Mouse (Mus musculus) hindbrain, postnatal 0 days (tissue): ENCODE results near the gene G6pc2. TPM values are rescaled to one million over a fixed set of nuclear protein-coding genes. Genes with fewer than 3 reads are reported as not detected.

Experiments
- ATAC-seq: fragments of 200-750 bp; cut with Nextera tagmentation; 2 replicates; pipeline ENCODE4 v1.8.0; 2017; ENCODE audit warnings: mild to moderate bottlenecking, moderate TSS enrichment, moderate library complexity
- DNase-seq: peaks from one replicate; pipeline ENCODE4 v3.0.0-alpha.2; 2015; ENCODE audit warnings: low spot score
- H3K27ac ChIP-seq: fragments of 300-500 bp; sonication (generic); 2 replicates; pipeline ENCODE4 v1.5.1; 2014; ENCODE audit warnings: mild to moderate bottlenecking
- H3K27me3 ChIP-seq: fragments of 300-500 bp; sonication (generic); 2 replicates; pipeline ENCODE4 v1.6.1; 2014; ENCODE audit warnings: low read length, mixed read lengths; ENCODE audit not compliant: insufficient read depth
- H3K36me3 ChIP-seq: fragments of 300-500 bp; sonication (generic); 2 replicates; pipeline ENCODE4 v1.6.1; 2014; ENCODE audit warnings: low read length, mixed read lengths; ENCODE audit not compliant: insufficient read depth
- H3K4me1 ChIP-seq: fragments of 300-500 bp; sonication (generic); 2 replicates; pipeline ENCODE4 v1.6.1; 2014; ENCODE audit warnings: antibody characterized with exemption, low read length, mixed read lengths; ENCODE audit not compliant: insufficient read depth
- H3K4me2 ChIP-seq: fragments of 300-500 bp; sonication (generic); 2 replicates; pipeline ENCODE4 v1.6.1; 2014; ENCODE audit warnings: low read depth, mild to moderate bottlenecking, low read length, moderate library complexity, mixed read lengths
- H3K4me3 ChIP-seq: fragments of 300-500 bp; sonication (generic); 2 replicates; pipeline ENCODE4 v1.5.1; 2014; ENCODE audit warnings: low read length
- H3K9ac ChIP-seq: fragments of 300-500 bp; sonication (generic); replicated peaks from 2 replicates; pipeline ENCODE4 v1.6.1; 2014; ENCODE audit warnings: mild to moderate bottlenecking, low read length, moderate library complexity, mixed read lengths
- H3K9me3 ChIP-seq: fragments of 300-500 bp; sonication (generic); 2 replicates; pipeline ENCODE4 v1.6.1; 2016; ENCODE audit warnings: low read length, mixed read lengths
- CTCF ChIP-seq: IDR thresholded peaks from 2 replicates; pipeline ENCODE4 v1.5.1; 2016; ENCODE audit warnings: antibody characterized with exemption, control low read depth, low read depth
- WGBS: fragments of 180-500 bp; shearing (Covaris S2); extraction: QIAGEN DNeasy Blood & Tissue Kit; methylation state at CpG from one replicate; pipeline ENCODE4 v1.1.7; 2014; 5-methylcytosine and 5-hydroxymethylcytosine counted together
- polyA plus RNA-seq: library from polyadenylated mRNA; unstranded; fragments of >200 nt; fragmentation: Nextera tagmentation; extraction: Ambion mirVana; gene quantifications from 2 replicates; pipeline ENCODE4 v1.2.1, GENCODE M21; 2015
- total RNA-seq: library from RNA; depleted of rRNA; stranded (reverse); fragments of >200 nt; gene quantifications from 2 replicates; pipeline ENCODE4 v1.2.3, GENCODE M21; 2014

Gene G6pc2
- total and polyA plus RNA-seq, 2 experiments from 2014 or later: 0.37 to 0.65 TPM

- H3K27me3 ChIP-seq: no peaks in the 10 kb centered on the region
- H3K27ac ChIP-seq: no peak overlapping the region
- H3K9me3 ChIP-seq: no peaks in the 10 kb centered on the region
- DNase-seq: no peak
- ATAC-seq: no peak
- H3K4me2 ChIP-seq: no peak overlapping the region
- H3K9ac ChIP-seq: no peak overlapping the region
- no peak for TF ChIP-seq CTCF
- H3K4me1 ChIP-seq: no peaks in the 10 kb centered on the region
- no peaks in the 10 kb centered on the region for H3K36me3 ChIP-seq
- H3K4me3 ChIP-seq: no peak overlapping the region
Measured at GRCm38 (mm10) chr2:69232101-69232500, 21.2 kb downstream of the G6pc2 start.

- H3K4me3 ChIP-seq: no peak overlapping the region
- H3K27ac ChIP-seq: no peak overlapping the region
- no peaks in the 10 kb centered on the region for H3K4me1 ChIP-seq
- ATAC-seq (no peak), DNase-seq (no peak)
- WGBS: 29% methylated on average over 5 of the region's 5 CpGs
- H3K9ac ChIP-seq: no peak overlapping the region
- no peaks in the 10 kb centered on the region for H3K36me3 ChIP-seq
- H3K27me3 ChIP-seq: no peaks in the 10 kb centered on the region
- H3K9me3 ChIP-seq: no peaks in the 10 kb centered on the region
- no peak for TF ChIP-seq CTCF
- no peak overlapping the region for H3K4me2 ChIP-seq
Measured at GRCm38 (mm10) chr2:69234976-69235678, 24.3 kb downstream of the G6pc2 start.

DNA sequence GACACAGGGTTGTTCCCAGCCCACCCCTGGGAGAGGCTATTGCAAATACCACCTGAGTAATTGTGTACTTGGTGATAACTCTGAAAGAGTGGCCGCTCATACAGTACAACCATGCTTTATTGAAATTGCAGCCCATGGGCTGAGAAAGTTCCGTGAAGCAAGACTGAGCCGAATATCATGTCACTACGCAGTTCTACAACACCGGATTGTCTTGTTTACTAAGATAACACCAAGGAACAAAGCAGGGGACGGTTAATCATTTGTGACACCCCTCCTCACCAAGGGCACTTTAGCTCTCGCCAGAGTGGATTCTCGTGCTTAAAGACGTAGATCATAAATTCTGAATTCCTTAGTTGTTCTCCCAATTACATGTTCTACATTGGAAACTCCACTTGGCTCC is 28.4 kb downstream of the G6pc2 start:
- H3K4me2 ChIP-seq: no peak overlapping the region
- no peak overlapping the region for H3K9ac ChIP-seq
- no peaks in the 10 kb centered on the region for H3K9me3 ChIP-seq
- no peak for DNase-seq
- TF ChIP-seq CTCF: no peak
- no peaks in the 10 kb centered on the region for H3K27me3 ChIP-seq
- ATAC-seq: no peak
- H3K27ac ChIP-seq: no peak overlapping the region
- H3K4me3 ChIP-seq: no peak overlapping the region
- 80% methylated on average over 9 of the region's 9 CpGs for WGBS
- no peaks in the 10 kb centered on the region for H3K4me1 ChIP-seq
- H3K36me3 ChIP-seq: no peaks in the 10 kb centered on the region

DNA sequence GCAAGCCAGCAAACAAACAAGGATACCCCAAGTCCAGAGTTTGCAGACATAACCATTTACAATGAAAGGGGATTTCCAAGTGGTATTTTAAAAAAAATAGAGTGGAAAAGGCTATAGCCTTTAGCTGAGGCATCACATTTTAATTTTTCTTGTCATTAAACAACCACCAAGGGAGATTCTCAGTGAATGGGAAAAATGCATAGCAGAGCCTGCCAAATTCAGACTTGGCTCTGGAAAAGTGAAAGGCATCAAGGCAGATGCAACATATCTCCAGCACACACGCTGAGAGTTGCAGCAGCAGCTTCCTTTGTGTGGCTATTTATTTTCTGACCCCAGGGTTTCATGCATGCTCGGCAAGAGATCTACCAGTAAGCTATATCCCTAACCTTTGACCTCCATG is 34.1 kb downstream of the G6pc2 start:
- Histone ChIP-seq H3K4me1 (no peaks in the 10 kb centered on the region), H3K4me3 (no peak overlapping the region), H3K4me2 (no peak overlapping the region), H3K9me3 (no peaks in the 10 kb centered on the region), H3K27me3 (no peaks in the 10 kb centered on the region), H3K36me3 (no peaks in the 10 kb centered on the region), H3K9ac (no peak overlapping the region), H3K27ac (no peak overlapping the region)
- no peak for TF ChIP-seq CTCF
- 0 out of 2 replicates have a peak, but pooled peaks have one; percentile 40 for ATAC-seq
- peak; percentile 56 for DNase-seq
- WGBS: 23% methylated on average over 2 of the region's 2 CpGs

DNA sequence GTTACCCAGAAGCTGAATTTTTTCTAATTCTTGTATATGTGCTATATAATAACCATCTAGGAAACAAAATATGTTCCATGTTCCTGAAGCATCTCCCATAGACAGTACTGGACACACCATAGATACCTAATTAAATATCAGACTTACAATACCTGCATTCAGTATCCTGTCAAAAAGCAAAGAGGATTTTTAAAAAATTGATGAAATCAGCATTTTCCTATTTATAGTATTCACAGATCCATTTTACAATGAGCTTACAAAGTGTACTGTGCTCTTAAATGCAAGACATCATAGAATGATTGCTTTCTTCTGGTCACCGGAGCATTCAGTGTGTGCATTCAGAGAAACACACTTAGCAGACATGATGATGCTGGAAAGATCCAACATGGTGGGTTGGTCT is 36.2 kb downstream of the G6pc2 start:
- no peak for TF ChIP-seq CTCF
- DNase-seq (no peak), ATAC-seq (no peak)
- Histone ChIP-seq H3K4me1 (no peaks in the 10 kb centered on the region), H3K36me3 (no peaks in the 10 kb centered on the region), H3K4me3 (no peak overlapping the region), H3K4me2 (no peak overlapping the region), H3K9ac (no peak overlapping the region), H3K27me3 (no peaks in the 10 kb centered on the region), H3K27ac (no peak overlapping the region), H3K9me3 (no peaks in the 10 kb centered on the region)
- WGBS: 96% methylated on average over 1 of the region's 1 CpGs

DNA sequence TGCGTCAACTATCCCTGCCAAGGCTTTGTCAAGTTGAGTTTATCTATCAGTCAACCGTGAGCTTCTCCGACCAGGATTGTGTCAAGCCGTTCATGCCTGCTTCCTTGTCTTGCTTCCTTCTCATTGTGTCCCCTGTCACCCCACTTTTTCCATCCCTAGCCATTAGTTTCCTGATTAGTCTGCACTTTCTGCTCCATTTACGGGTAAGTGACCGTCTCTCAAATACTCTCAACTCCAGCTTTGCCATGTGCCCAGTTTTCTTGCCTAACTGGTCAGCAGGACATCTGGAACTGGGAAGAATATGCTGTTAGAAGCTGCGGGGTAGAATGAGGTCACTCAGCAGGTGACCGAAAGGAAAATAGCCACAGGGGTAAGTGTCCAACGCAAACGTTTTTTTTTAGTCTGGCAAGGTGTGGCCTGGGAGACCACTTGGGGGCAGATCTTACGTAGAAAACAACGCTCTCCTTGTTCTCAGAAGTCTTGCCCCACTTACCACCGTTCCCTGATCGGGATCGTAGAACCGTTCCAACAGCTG is 37.4 kb downstream of the G6pc2 start:
- 0 out of 2 replicates have a peak overlapping the region, but pooled peaks have one; percentile 11 for H3K4me2 ChIP-seq
- no peak overlapping the region for H3K4me3 ChIP-seq
- no peak for DNase-seq
- WGBS: 52% methylated on average over 16 of the region's 16 CpGs
- H3K36me3 ChIP-seq: no peaks in the 10 kb centered on the region
- H3K27me3 ChIP-seq: no peaks in the 10 kb centered on the region
- H3K9me3 ChIP-seq: no peaks in the 10 kb centered on the region
- no peak overlapping the region for H3K27ac ChIP-seq
- no peak overlapping the region for H3K9ac ChIP-seq
- no peak for TF ChIP-seq CTCF
- H3K4me1 ChIP-seq: no peaks in the 10 kb centered on the region
- no peak for ATAC-seq

DNA sequence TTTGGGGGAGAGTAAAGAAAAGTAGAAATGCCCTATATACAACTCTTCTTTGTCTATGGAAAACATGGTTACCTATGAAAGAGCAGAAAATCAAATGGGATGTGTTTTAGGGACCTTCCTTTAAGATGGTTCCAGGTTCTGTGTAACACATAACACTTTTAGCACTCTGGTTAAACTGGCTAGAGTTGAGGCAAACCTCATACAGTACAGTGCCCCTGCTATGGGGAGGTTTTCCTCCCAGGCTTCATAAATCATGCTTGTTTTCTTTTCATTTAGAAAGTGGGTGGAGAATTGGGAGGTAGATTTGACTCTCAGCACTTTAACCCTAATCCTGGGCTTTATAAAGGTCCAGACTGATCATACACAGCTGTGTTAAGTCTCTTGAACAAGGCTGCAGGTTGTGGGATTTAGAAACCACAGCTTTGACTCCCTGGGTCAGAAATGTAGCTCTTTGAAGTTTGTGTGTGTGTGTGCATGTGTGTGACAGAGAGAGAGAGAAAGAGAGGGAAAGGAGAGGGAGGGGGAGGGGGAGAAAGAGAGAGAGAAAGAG is 53.3 kb downstream of the G6pc2 start:
- Histone ChIP-seq H3K9me3 (no peaks in the 10 kb centered on the region), H3K27ac (no peak overlapping the region), H3K4me2 (no peak overlapping the region), H3K27me3 (no peaks in the 10 kb centered on the region), H3K9ac (no peak overlapping the region), H3K4me1 (no peaks in the 10 kb centered on the region), H3K36me3 (no peaks in the 10 kb centered on the region), H3K4me3 (no peak overlapping the region)
- TF ChIP-seq CTCF: no peak
- no peak for ATAC-seq
- DNase-seq: no peak
